Mouse (Mus musculus): ENCODE measurements around the gene Fbxl13. TPM values are rescaled to one million over a fixed set of nuclear protein-coding genes. Genes with fewer than 3 reads are reported as not detected.

Fbxl13 gene
- polyA plus RNA-seq, 1 experiment, result 1.8 TPM

- H3K4me3 ChIP-seq (replicated peaks; ENCODE audit: extremely low read depth, low read depth, low read length), result no peak overlapping the region
- H3K4me1 ChIP-seq (ENCODE audit: control insufficient read depth, insufficient read depth, low read length), result no peaks in the 10 kb centered on the region
- DNase-seq, result no peak
- no peak for TF ChIP-seq POLR2A (IDR thresholded peaks at IDR 0.05; ENCODE audit: borderline replicate concordance, extremely low read depth, low read depth, low read length)
- TF ChIP-seq CTCF (IDR thresholded peaks at IDR 0.05; ENCODE audit: insufficient read depth, low read length), result no peak
- WGBS, result 86% methylated on average over 4 of the region's 4 CpGs
These were observed 127.2 kb downstream of the Fbxl13 start for GRCm38 (mm10) chr5:21518207-21518606.

- Histone ChIP-seq H3K4me3 (replicated peaks; ENCODE audit: extremely low read depth, low read depth, low read length) (no peak overlapping the region), H3K4me1 (ENCODE audit: control insufficient read depth, insufficient read depth, low read length) (no peaks in the 10 kb centered on the region)
- no peak for DNase-seq
- 79% methylated on average over 2 of the region's 2 CpGs for WGBS
- no peak for TF ChIP-seq POLR2A (IDR thresholded peaks at IDR 0.05; ENCODE audit: borderline replicate concordance, extremely low read depth, low read depth, low read length)
- TF ChIP-seq CTCF (IDR thresholded peaks at IDR 0.05; ENCODE audit: insufficient read depth, low read length), result no peak
These were observed 127.9 kb downstream of the Fbxl13 start for GRCm38 (mm10) chr5:21517562-21517961.

- H3K4me3 ChIP-seq (replicated peaks; ENCODE audit: extremely low read depth, low read depth, low read length), result no peak overlapping the region
- H3K4me1 ChIP-seq (ENCODE audit: control insufficient read depth, insufficient read depth, low read length), result no peaks in the 10 kb centered on the region
- WGBS, result 53% methylated on average over 10 of the region's 10 CpGs
- TF ChIP-seq POLR2A (IDR thresholded peaks at IDR 0.05; ENCODE audit: borderline replicate concordance, extremely low read depth, low read depth, low read length), result no peak
- no peak for TF ChIP-seq CTCF (IDR thresholded peaks at IDR 0.05; ENCODE audit: insufficient read depth, low read length)
- no peak for DNase-seq
These were observed 132.1 kb downstream of the Fbxl13 start for GRCm38 (mm10) chr5:21513363-21513762.

- WGBS, result 63% methylated on average over 4 of the region's 4 CpGs
- H3K4me3 ChIP-seq (replicated peaks; ENCODE audit: extremely low read depth, low read depth, low read length), result no peak overlapping the region
- DNase-seq, result no peak
- H3K4me1 ChIP-seq (ENCODE audit: control insufficient read depth, insufficient read depth, low read length), result no peaks in the 10 kb centered on the region
- no peak for TF ChIP-seq CTCF (IDR thresholded peaks at IDR 0.05; ENCODE audit: insufficient read depth, low read length)
- no peak for TF ChIP-seq POLR2A (IDR thresholded peaks at IDR 0.05; ENCODE audit: borderline replicate concordance, extremely low read depth, low read depth, low read length)
These were observed 135.6 kb downstream of the Fbxl13 start for GRCm38 (mm10) chr5:21509801-21510200.

- 48% methylated on average over 1 of the region's 1 CpGs for WGBS
- H3K4me3 ChIP-seq (replicated peaks; ENCODE audit: extremely low read depth, low read depth, low read length), result no peak overlapping the region
- no peak for DNase-seq
- no peaks in the 10 kb centered on the region for H3K4me1 ChIP-seq (ENCODE audit: control insufficient read depth, insufficient read depth, low read length)
- TF ChIP-seq POLR2A (IDR thresholded peaks at IDR 0.05; ENCODE audit: borderline replicate concordance, extremely low read depth, low read depth, low read length), result no peak
- TF ChIP-seq CTCF (IDR thresholded peaks at IDR 0.05; ENCODE audit: insufficient read depth, low read length), result no peak
These were observed 138.5 kb downstream of the Fbxl13 start for GRCm38 (mm10) chr5:21506887-21507286.

- TF ChIP-seq CTCF (IDR thresholded peaks at IDR 0.05; ENCODE audit: insufficient read depth, low read length), result no peak
- no peak for TF ChIP-seq POLR2A (IDR thresholded peaks at IDR 0.05; ENCODE audit: borderline replicate concordance, extremely low read depth, low read depth, low read length)
- no peaks in the 10 kb centered on the region for H3K4me1 ChIP-seq (ENCODE audit: control insufficient read depth, insufficient read depth, low read length)
- H3K4me3 ChIP-seq (replicated peaks; ENCODE audit: extremely low read depth, low read depth, low read length), result no peak overlapping the region
- 80% methylated on average over 8 of the region's 8 CpGs for WGBS
- no peak for DNase-seq
These were observed 140.3 kb downstream of the Fbxl13 start for GRCm38 (mm10) chr5:21505159-21505558.

GRCm38 (mm10) chr5:21502936-21503610 is 142.4 kb downstream of the Fbxl13 start:
- WGBS, result 89% methylated on average over 13 of the region's 13 CpGs
- Histone ChIP-seq H3K4me3 (replicated peaks; ENCODE audit: extremely low read depth, low read depth, low read length) (no peak overlapping the region), H3K4me1 (ENCODE audit: control insufficient read depth, insufficient read depth, low read length) (no peaks in the 10 kb centered on the region)
- no peak for DNase-seq
- TF ChIP-seq POLR2A (IDR thresholded peaks at IDR 0.05; ENCODE audit: borderline replicate concordance, extremely low read depth, low read depth, low read length), result no peak
- no peak for TF ChIP-seq CTCF (IDR thresholded peaks at IDR 0.05; ENCODE audit: insufficient read depth, low read length)

GRCm38 (mm10) chr5:21500941-21501340 is 144.5 kb downstream of the Fbxl13 start:
- H3K4me3 ChIP-seq (replicated peaks; ENCODE audit: extremely low read depth, low read depth, low read length), result no peak overlapping the region
- WGBS, result 83% methylated on average over 2 of the region's 2 CpGs
- no peak for DNase-seq
- TF ChIP-seq CTCF (IDR thresholded peaks at IDR 0.05; ENCODE audit: insufficient read depth, low read length), result no peak
- TF ChIP-seq POLR2A (IDR thresholded peaks at IDR 0.05; ENCODE audit: borderline replicate concordance, extremely low read depth, low read depth, low read length), result no peak
- no peaks in the 10 kb centered on the region for H3K4me1 ChIP-seq (ENCODE audit: control insufficient read depth, insufficient read depth, low read length)

- TF ChIP-seq POLR2A (IDR thresholded peaks at IDR 0.05; ENCODE audit: borderline replicate concordance, extremely low read depth, low read depth, low read length) (no peak), CTCF (IDR thresholded peaks at IDR 0.05; ENCODE audit: insufficient read depth, low read length) (no peak)
- Histone ChIP-seq H3K4me1 (ENCODE audit: control insufficient read depth, insufficient read depth, low read length) (no peaks in the 10 kb centered on the region), H3K4me3 (replicated peaks; ENCODE audit: extremely low read depth, low read depth, low read length) (no peak overlapping the region)
- 69% methylated on average over 10 of the region's 10 CpGs for WGBS
- DNase-seq, result no peak
These were observed 145.3 kb downstream of the Fbxl13 start for GRCm38 (mm10) chr5:21500133-21500532.

GRCm38 (mm10) chr5:21498925-21499324 is 146.5 kb downstream of the Fbxl13 start:
- WGBS, result 87% methylated on average over 11 of the region's 11 CpGs
- no peak overlapping the region for H3K4me3 ChIP-seq (replicated peaks; ENCODE audit: extremely low read depth, low read depth, low read length)
- H3K4me1 ChIP-seq (ENCODE audit: control insufficient read depth, insufficient read depth, low read length), result no peaks in the 10 kb centered on the region
- no peak for TF ChIP-seq CTCF (IDR thresholded peaks at IDR 0.05; ENCODE audit: insufficient read depth, low read length)
- no peak for TF ChIP-seq POLR2A (IDR thresholded peaks at IDR 0.05; ENCODE audit: borderline replicate concordance, extremely low read depth, low read depth, low read length)
- DNase-seq, result no peak
